In genomic region chr7:20064100-20064499, GRCm38 (mm10) we compare ENCODE assay signal across 18 mouse cellular contexts. TPM values are rescaled to one million over a fixed set of nuclear protein-coding genes. Genes with fewer than 3 reads are reported as not detected.
"Had no signal": no experiment of that assay in that cellular context is flagged by ENCODE, and none has a peak within 500 bp of the region (broad histone marks: within the 10 kb centered on the region; RNA-seq: fewer than 3 reads in every experiment).

No protein-coding gene starts in this region.

RNA-seq across cellular contexts. Expression of gene Vmn1r91, which starts 35.4 kb away (rescaled TPM):
- total RNA-seq: layer of hippocampus, adult 8-10 months; layer of hippocampus, postnatal 14 days; left cerebral cortex, adult 18-20 months; left cerebral cortex, postnatal 10 days; left cerebral cortex, postnatal 4 days; liver, adult 2 months; megakaryocyte, adult 5-6 weeks had no signal
- polyA plus RNA-seq: kidney, embryonic 14.5 days; limb, embryonic 13.5 days; liver, adult 2 months; liver, embryonic 15.5 days; lung, embryonic 14.5 days; midbrain, embryonic 10.5 days; midbrain, embryonic 14.5 days; myocyte; neural tube, embryonic 11.5 days; neural tube, embryonic 15.5 days; thymus, adult 2 months had no signal

RNA-seq across cellular contexts. Expression of gene Gm16442, which starts 58.3 kb away (rescaled TPM):
- total RNA-seq: layer of hippocampus, adult 8-10 months; layer of hippocampus, postnatal 14 days; left cerebral cortex, adult 18-20 months; left cerebral cortex, postnatal 10 days; left cerebral cortex, postnatal 4 days; liver, adult 2 months; megakaryocyte, adult 5-6 weeks had no signal
- polyA plus RNA-seq: kidney, embryonic 14.5 days; large intestine, adult 2 months; limb, embryonic 13.5 days; liver, adult 2 months; liver, embryonic 15.5 days; lung, embryonic 14.5 days; midbrain, embryonic 10.5 days; midbrain, embryonic 14.5 days; myocyte; neural tube, embryonic 11.5 days; neural tube, embryonic 15.5 days; thymus, adult 2 months had no signal
